Mouse (Mus musculus) thymus, adult 2 months (tissue): ENCODE measurements at regions not wholly inside any gene's neighbourhood (a gene's known extent, or its start where the extent isn't known, plus 50 kb on each side); places are given as distances from the start of the nearest gene placed in this dataset.

ENCODE experiments used
- CTCF ChIP-seq: fragments of 200-500 bp; IDR thresholded peaks from 2 replicates; pipeline ENCODE4 v1.5.1; 2012; ENCODE audit warnings: mild to moderate bottlenecking, control low read depth, low read length, moderate library complexity, borderline replicate concordance; ENCODE audit not compliant: control insufficient read depth, poor library complexity, insufficient read depth; ENCODE audit errors: extremely low read depth
- POLR2A ChIP-seq: fragments of 200-500 bp; IDR thresholded peaks from 2 replicates; pipeline ENCODE4 v1.6.1; 2012; ENCODE audit warnings: mild to moderate bottlenecking, low read length, control low read depth, moderate library complexity; ENCODE audit not compliant: control insufficient read depth, poor library complexity, insufficient read depth; ENCODE audit errors: extremely low read depth

DNA sequence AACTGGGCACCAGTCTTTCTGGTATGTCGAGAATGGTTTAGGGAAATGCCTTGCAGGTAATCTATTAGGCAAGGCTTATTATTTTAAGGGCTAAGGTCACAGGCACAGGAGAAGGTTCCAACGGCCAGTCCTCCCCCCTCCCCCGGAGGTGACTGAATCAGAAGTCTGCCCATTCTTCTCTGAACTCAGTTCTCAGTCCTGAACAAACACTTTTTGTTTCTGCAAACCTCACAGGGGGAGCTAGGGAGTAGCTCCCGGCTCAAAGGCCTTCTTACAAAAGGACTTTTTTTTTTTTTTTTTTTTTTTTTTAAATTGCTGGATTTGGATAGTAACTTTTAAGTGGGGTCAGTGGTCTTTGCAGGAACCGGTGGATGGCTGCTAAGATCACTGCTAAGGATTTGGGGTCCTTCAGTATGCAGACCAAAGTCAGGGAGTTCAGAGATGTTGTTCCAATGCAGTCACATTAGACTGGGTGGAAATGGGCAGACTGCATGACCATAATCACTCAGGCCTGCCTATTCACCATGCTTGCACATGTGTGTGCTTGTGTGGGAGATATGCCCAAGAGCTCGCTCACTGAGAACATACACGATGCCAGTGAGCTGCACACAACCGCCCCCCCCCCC lies 467.1 kb downstream of the Vrk1 start:
- TF ChIP-seq POLR2A: no peak
- no peak for TF ChIP-seq CTCF
